Mouse (Mus musculus): ENCODE results near the gene Pprc1. TPM values are rescaled to one million over a fixed set of nuclear protein-coding genes. Genes with fewer than 3 reads are reported as not detected.

Pprc1 gene
- 30.6 and 37.9 TPM in 2 replicates for polyA plus RNA-seq (2016; fragmentation: Nextera tagmentation; extraction: Ambion mirVana)

- Histone ChIP-seq H3K4me2 (peak within 1 kb of the TSS; percentile 75), H3K36me3 (0 out of 2 replicates have a peak, but pooled peaks cover 3% of the 10 kb centered on the region), H3K27me3 (replicated peaks) (no peaks in the 10 kb centered on the region), H3K4me1 (replicated peaks) (peaks cover 61% of the 10 kb centered on the region), H3K9me3 (replicated peaks) (no peaks in the 10 kb centered on the region), H3K9ac (peak within 1 kb of the TSS; percentile 99), H3K4me3 (peak within 1 kb of the TSS; percentile 94), H3K27ac (ENCODE audit: poor library complexity, severe bottlenecking) (peak within 1 kb of the TSS; percentile 98)
- ATAC-seq (ENCODE audit: insufficient number of reproducible peaks, low FRiP score) = no peak
- WGBS = under 1% methylated on average over 34 of the region's 34 CpGs
Observed at GRCm38 (mm10) chr19:46044271-46044992, at the start of gene Pprc1. TSS of gene Pprc1 (plus strand) at chr19:46044886.

- WGBS = 62% methylated on average over 5 of the region's 5 CpGs
- peaks cover 3% of the 10 kb centered on the region; the same call in 1 of the 2 replicates for H3K9me3 ChIP-seq (replicated peaks)
- H3K4me2 ChIP-seq = peak overlapping the region; percentile 71
- H3K36me3 ChIP-seq = peaks cover 16% of the 10 kb centered on the region
- H3K27me3 ChIP-seq (replicated peaks) = no peaks in the 10 kb centered on the region
- peak overlapping the region; percentile 79 for H3K9ac ChIP-seq
- H3K4me3 ChIP-seq = peak overlapping the region; percentile 88
- no peak for ATAC-seq (ENCODE audit: insufficient number of reproducible peaks, low FRiP score)
- H3K4me1 ChIP-seq (replicated peaks) = 0 out of 2 replicates have a peak, but pooled peaks cover 2% of the 10 kb centered on the region
- H3K27ac ChIP-seq (ENCODE audit: poor library complexity, severe bottlenecking) = no peak overlapping the region
Observed at GRCm38 (mm10) chr19:45997365-45997764, 47.3 kb upstream of the Pprc1 start.

GRCm38 (mm10) chr19:45997785-45998693 lies 46.6 kb upstream of the Pprc1 start, which contains the start of gene Armh3:
TSS of gene Armh3 (minus strand) at chr19:45998488.
- Histone ChIP-seq H3K9ac (peak within 1 kb of the TSS; percentile 79), H3K27ac (ENCODE audit: poor library complexity, severe bottlenecking) (peak within 1 kb of the TSS; percentile 93), H3K36me3 (peaks cover 16% of the 10 kb centered on the region), H3K27me3 (replicated peaks) (no peaks in the 10 kb centered on the region), H3K4me2 (peak within 1 kb of the TSS; percentile 71), H3K4me3 (peak within 1 kb of the TSS; percentile 88), H3K9me3 (replicated peaks) (peaks cover 3% of the 10 kb centered on the region; the same call in 1 of the 2 replicates), H3K4me1 (replicated peaks) (0 out of 2 replicates have a peak, but pooled peaks cover 2% of the 10 kb centered on the region)
- WGBS = 1% methylated on average over 73 of the region's 76 CpGs
- peak; percentile 97 for ATAC-seq (ENCODE audit: insufficient number of reproducible peaks, low FRiP score)

- Histone ChIP-seq H3K9ac (peak overlapping the region; percentile 79; the same call in 1 of the 2 replicates), H3K4me1 (replicated peaks) (0 out of 2 replicates have a peak, but pooled peaks cover 2% of the 10 kb centered on the region), H3K4me3 (peak overlapping the region; percentile 88), H3K9me3 (replicated peaks) (peaks cover 3% of the 10 kb centered on the region; the same call in 1 of the 2 replicates), H3K27ac (ENCODE audit: poor library complexity, severe bottlenecking) (no peak overlapping the region), H3K4me2 (peak overlapping the region; percentile 71), H3K27me3 (replicated peaks) (no peaks in the 10 kb centered on the region), H3K36me3 (peaks cover 16% of the 10 kb centered on the region)
- ATAC-seq (ENCODE audit: insufficient number of reproducible peaks, low FRiP score) = no peak
- WGBS = 13% methylated on average over 8 of the region's 8 CpGs
Observed at GRCm38 (mm10) chr19:45998694-45999217, 45.9 kb upstream of the Pprc1 start.

GRCm38 (mm10) chr19:45999378-45999777 lies 45.3 kb upstream of the Pprc1 start:
- no peak overlapping the region for H3K9ac ChIP-seq
- H3K27ac ChIP-seq (ENCODE audit: poor library complexity, severe bottlenecking) = no peak overlapping the region
- H3K27me3 ChIP-seq (replicated peaks) = no peaks in the 10 kb centered on the region
- no peak overlapping the region for H3K4me3 ChIP-seq
- H3K36me3 ChIP-seq = peaks cover 11% of the 10 kb centered on the region
- 58% methylated on average over 1 of the region's 1 CpGs for WGBS
- no peak overlapping the region for H3K4me2 ChIP-seq
- peaks cover 7% of the 10 kb centered on the region for H3K4me1 ChIP-seq (replicated peaks)
- H3K9me3 ChIP-seq (replicated peaks) = peaks cover 3% of the 10 kb centered on the region; the same call in 1 of the 2 replicates
- ATAC-seq (ENCODE audit: insufficient number of reproducible peaks, low FRiP score) = no peak

- ATAC-seq (ENCODE audit: insufficient number of reproducible peaks, low FRiP score) = no peak
- no peak overlapping the region for H3K4me2 ChIP-seq
- no peak overlapping the region for H3K4me3 ChIP-seq
- no peaks in the 10 kb centered on the region for H3K9me3 ChIP-seq (replicated peaks)
- H3K4me1 ChIP-seq (replicated peaks) = peaks cover 18% of the 10 kb centered on the region
- H3K9ac ChIP-seq = no peak overlapping the region
- H3K27me3 ChIP-seq (replicated peaks) = no peaks in the 10 kb centered on the region
- no peak overlapping the region for H3K27ac ChIP-seq (ENCODE audit: poor library complexity, severe bottlenecking)
- WGBS = 72% methylated on average over 9 of the region's 9 CpGs
- peaks cover 6% of the 10 kb centered on the region for H3K36me3 ChIP-seq
Observed at GRCm38 (mm10) chr19:46002279-46002678, 42.4 kb upstream of the Pprc1 start.

GRCm38 (mm10) chr19:46003371-46004226 lies 41.1 kb upstream of the Pprc1 start, which contains the start of gene Hps6:
TSS of gene Hps6 (plus strand) at chr19:46003508.
- WGBS = under 1% methylated on average over 68 of the region's 70 CpGs
- ATAC-seq (ENCODE audit: insufficient number of reproducible peaks, low FRiP score) = peak; percentile 93
- H3K27ac ChIP-seq (ENCODE audit: poor library complexity, severe bottlenecking) = peak within 1 kb of the TSS; percentile 28; the same call in 1 of the 2 replicates
- peak within 1 kb of the TSS; percentile 71 for H3K4me3 ChIP-seq
- H3K4me2 ChIP-seq = peak within 1 kb of the TSS; percentile 95
- H3K9ac ChIP-seq = peak within 1 kb of the TSS; percentile 88
- H3K36me3 ChIP-seq = peaks cover 15% of the 10 kb centered on the region
- H3K4me1 ChIP-seq (replicated peaks) = peaks cover 16% of the 10 kb centered on the region
- no peaks in the 10 kb centered on the region for H3K27me3 ChIP-seq (replicated peaks)
- H3K9me3 ChIP-seq (replicated peaks) = no peaks in the 10 kb centered on the region

- no peak for ATAC-seq (ENCODE audit: insufficient number of reproducible peaks, low FRiP score)
- peak overlapping the region; percentile 95 for H3K4me2 ChIP-seq
- no peaks in the 10 kb centered on the region for H3K27me3 ChIP-seq (replicated peaks)
- peaks cover 16% of the 10 kb centered on the region for H3K4me1 ChIP-seq (replicated peaks)
- H3K27ac ChIP-seq (ENCODE audit: poor library complexity, severe bottlenecking) = no peak overlapping the region
- H3K4me3 ChIP-seq = no peak overlapping the region
- peaks cover 15% of the 10 kb centered on the region for H3K36me3 ChIP-seq
- H3K9me3 ChIP-seq (replicated peaks) = no peaks in the 10 kb centered on the region
- WGBS = 75% methylated on average over 17 of the region's 17 CpGs
- H3K9ac ChIP-seq = no peak overlapping the region
Observed at GRCm38 (mm10) chr19:46004814-46005466, 39.7 kb upstream of the Pprc1 start.

GRCm38 (mm10) chr19:46005680-46006079 lies 39.0 kb upstream of the Pprc1 start:
- H3K27me3 ChIP-seq (replicated peaks) = no peaks in the 10 kb centered on the region
- ATAC-seq (ENCODE audit: insufficient number of reproducible peaks, low FRiP score) = no peak
- peaks cover 15% of the 10 kb centered on the region for H3K36me3 ChIP-seq
- no peaks in the 10 kb centered on the region for H3K9me3 ChIP-seq (replicated peaks)
- no peak overlapping the region for H3K27ac ChIP-seq (ENCODE audit: poor library complexity, severe bottlenecking)
- H3K4me2 ChIP-seq = no peak overlapping the region
- whole genome bisulfite sequencing = 83% methylated on average over 7 of the region's 7 CpGs
- peaks cover 16% of the 10 kb centered on the region for H3K4me1 ChIP-seq (replicated peaks)
- no peak overlapping the region for H3K9ac ChIP-seq
- H3K4me3 ChIP-seq = no peak overlapping the region

Data from heart, embryonic 12.5 days (tissue).